Mouse (Mus musculus) liver, adult 2 months (tissue): ENCODE data around the gene Slco1a4.

Experiments used
- CTCF ChIP-seq: fragments of 200-500 bp; IDR thresholded peaks from 2 replicates; pipeline ENCODE4 v1.5.1; 2011; ENCODE audit warnings: low read depth, low read length, control low read depth
- POLR2A ChIP-seq: fragments of 200-500 bp; IDR thresholded peaks from 2 replicates; pipeline ENCODE4 v1.6.1; 2011; ENCODE audit warnings: low read length, control low read depth; ENCODE audit not compliant: insufficient read depth; ENCODE audit errors: extremely low read depth

- no peak for TF ChIP-seq CTCF
- TF ChIP-seq POLR2A = no peak
Measured at GRCm38 (mm10) chr6:141871711-141872110, 15.7 kb upstream of the Slco1a4 start.
